Mouse (Mus musculus) myocyte (in vitro differentiated cells): ENCODE data around the gene Nfkbie. TPM values are rescaled to one million over a fixed set of nuclear protein-coding genes. Genes with fewer than 3 reads are reported as not detected.

Experiments used
- H3K27me3 ChIP-seq: one replicate; pipeline ENCODE4 v1.6.1; 2011; ENCODE audit not compliant: control insufficient read depth, insufficient read depth, insufficient read length
- H3K36me3 ChIP-seq: one replicate; pipeline ENCODE4 v1.6.1; 2011; ENCODE audit not compliant: control insufficient read depth, insufficient read depth
- H3K4me2 ChIP-seq: one replicate; pipeline ENCODE4 v1.6.1; 2011; ENCODE audit warnings: low read depth, control low read depth
- H3K4me3 ChIP-seq: one replicate; pipeline ENCODE4 v1.5.1; 2011; ENCODE audit warnings: mild to moderate bottlenecking, control low read depth, moderate library complexity
- H3K79me2 ChIP-seq: one replicate; pipeline ENCODE4 v1.6.1; 2011; ENCODE audit not compliant: control insufficient read depth, insufficient read depth
- H3ac ChIP-seq: one replicate; pipeline ENCODE4 v1.6.1; 2011; ENCODE audit not compliant: control insufficient read depth, insufficient read length
- CEBPB ChIP-seq: IDR thresholded peaks from 2 replicates; pipeline ENCODE4 v1.6.1; 2011; ENCODE audit warnings: mild to moderate bottlenecking, moderate library complexity; ENCODE audit not compliant: poor library complexity, insufficient read depth, severe bottlenecking
- E2F4 ChIP-seq: IDR thresholded peaks from one replicate; pipeline ENCODE4 v1.6.1; 2011; ENCODE audit warnings: mild to moderate bottlenecking, control low read depth, moderate library complexity; ENCODE audit not compliant: insufficient read depth
- MAX ChIP-seq: IDR thresholded peaks from one replicate; pipeline ENCODE4 v1.6.1; 2011; ENCODE audit warnings: low read depth, mild to moderate bottlenecking, control low read depth
- MYOD1 ChIP-seq, 3 experiments: IDR thresholded peaks; one replicate each; pipeline ENCODE4 v1.6.1; 2011; ENCODE audit warnings: control low read depth in 2 of 3, low read depth in 2 of 3, mild to moderate bottlenecking in 2 of 3, moderate library complexity in 1 of 3; ENCODE audit not compliant: insufficient read length in 2 of 3, control insufficient read depth in 1 of 3
- MYOG ChIP-seq, 3 experiments: IDR thresholded peaks; one replicate each; pipeline ENCODE4 v1.6.1; 2011; ENCODE audit warnings: control low read depth in 2 of 3, low read depth in 2 of 3, mild to moderate bottlenecking in 2 of 3; ENCODE audit not compliant: insufficient read length in 2 of 3, control insufficient read depth in 1 of 3, insufficient read depth in 1 of 3
- POLR2A ChIP-seq: IDR thresholded peaks from one replicate; pipeline ENCODE4 v1.6.1; 2011; ENCODE audit warnings: low read depth, mild to moderate bottlenecking, control low read depth, moderate library complexity; ENCODE audit not compliant: insufficient read length
- POLR2AphosphoS2 ChIP-seq: IDR thresholded peaks from one replicate; pipeline ENCODE4 v1.6.1; 2011; ENCODE audit warnings: low read depth, control low read depth; ENCODE audit not compliant: insufficient read length
- REST ChIP-seq: IDR thresholded peaks from one replicate; pipeline ENCODE4 v1.6.1; 2011; ENCODE audit warnings: mild to moderate bottlenecking, control low read depth, moderate library complexity; ENCODE audit not compliant: insufficient read depth, insufficient read length
- SRF ChIP-seq: IDR thresholded peaks from one replicate; pipeline ENCODE4 v1.6.1; 2011; ENCODE audit warnings: low read depth; ENCODE audit not compliant: control insufficient read depth, insufficient read length
- TCF12 ChIP-seq: IDR thresholded peaks from one replicate; pipeline ENCODE4 v1.6.1; 2011; ENCODE audit warnings: mild to moderate bottlenecking, control low read depth; ENCODE audit not compliant: poor library complexity, insufficient read depth, severe bottlenecking
- TCF3 ChIP-seq: IDR thresholded peaks from one replicate; pipeline ENCODE4 v1.6.1; 2011; ENCODE audit warnings: low read depth, control low read depth; ENCODE audit not compliant: insufficient read length
- USF1 ChIP-seq: IDR thresholded peaks from one replicate; pipeline ENCODE4 v1.6.1; 2011; ENCODE audit warnings: low read depth, mild to moderate bottlenecking, control low read depth, moderate library complexity
- polyA plus RNA-seq: library from polyadenylated mRNA; unstranded; fragments of >200 nt; fragmentation: generic; extraction: Trizol; gene quantifications from one replicate; pipeline ENCODE4 v1.2.1, GENCODE M21; 2012; ENCODE audit warnings: missing spikeins

Nfkbie gene
- polyA plus RNA-seq, 1 experiment, result 7.3 TPM

GRCm38 (mm10) chr17:45546941-45547340 is 8.6 kb upstream of the Nfkbie start:
- peaks cover 63% of the 10 kb centered on the region for H3K27me3 ChIP-seq
- H3K36me3 ChIP-seq, result no peaks in the 10 kb centered on the region
- no peak overlapping the region for H3K4me2 ChIP-seq
- no peak overlapping the region for H3K4me3 ChIP-seq
- TF ChIP-seq REST (no peak), POLR2AphosphoS2 (no peak), USF1 (no peak), TCF12 (no peak), TCF3 (no peak), POLR2A (no peak), MAX (no peak), CEBPB (no peak), MYOD1 (IDR thresholded peaks at IDR 0.05; ENCODE audit: control insufficient read depth in 1 of 3, insufficient read length in 2 of 3, low read depth in 2 of 3) (no peak), E2F4 (no peak), SRF (no peak), MYOG (IDR thresholded peaks at IDR 0.05; ENCODE audit: control insufficient read depth in 1 of 3, insufficient read depth in 1 of 3, insufficient read length in 2 of 3, low read depth in 2 of 3) (no peak)
- H3ac ChIP-seq, result no peak overlapping the region
- H3K79me2 ChIP-seq, result no peaks in the 10 kb centered on the region

GRCm38 (mm10) chr17:45547461-45548190 is 7.9 kb upstream of the Nfkbie start:
- Histone ChIP-seq H3K36me3 (no peaks in the 10 kb centered on the region), H3K79me2 (no peaks in the 10 kb centered on the region), H3K4me3 (no peak overlapping the region), H3ac (no peak overlapping the region), H3K27me3 (peaks cover 63% of the 10 kb centered on the region), H3K4me2 (no peak overlapping the region)
- no peak for TF ChIP-seq TCF12
- TF ChIP-seq REST, result no peak
- no peak for TF ChIP-seq POLR2A
- no peak for TF ChIP-seq SRF
- TF ChIP-seq POLR2AphosphoS2, result no peak
- TF ChIP-seq MAX, result no peak
- TF ChIP-seq TCF3, result no peak
- TF ChIP-seq CEBPB, result no peak
- TF ChIP-seq MYOG (IDR thresholded peaks at IDR 0.05; ENCODE audit: control insufficient read depth in 1 of 3, insufficient read depth in 1 of 3, insufficient read length in 2 of 3, low read depth in 2 of 3), result no peak
- TF ChIP-seq MYOD1 (IDR thresholded peaks at IDR 0.05; ENCODE audit: control insufficient read depth in 1 of 3, insufficient read length in 2 of 3, low read depth in 2 of 3), result no peak
- TF ChIP-seq USF1, result no peak
- TF ChIP-seq E2F4, result no peak

GRCm38 (mm10) chr17:45548541-45549512 is 6.7 kb upstream of the Nfkbie start:
- Histone ChIP-seq H3K4me2 (no peak overlapping the region), H3K79me2 (no peaks in the 10 kb centered on the region), H3K4me3 (no peak overlapping the region), H3K27me3 (peaks cover 51% of the 10 kb centered on the region), H3K36me3 (no peaks in the 10 kb centered on the region), H3ac (no peak overlapping the region)
- no peak for TF ChIP-seq MAX
- TF ChIP-seq TCF3, result no peak
- TF ChIP-seq USF1, result no peak
- TF ChIP-seq SRF, result no peak
- no peak for TF ChIP-seq POLR2AphosphoS2
- TF ChIP-seq E2F4, result no peak
- no peak for TF ChIP-seq MYOG (IDR thresholded peaks at IDR 0.05; ENCODE audit: control insufficient read depth in 1 of 3, insufficient read depth in 1 of 3, insufficient read length in 2 of 3, low read depth in 2 of 3)
- no peak for TF ChIP-seq CEBPB
- no peak for TF ChIP-seq POLR2A
- TF ChIP-seq REST, result no peak
- TF ChIP-seq TCF12, result no peak
- TF ChIP-seq MYOD1 (IDR thresholded peaks at IDR 0.05; ENCODE audit: control insufficient read depth in 1 of 3, insufficient read length in 2 of 3, low read depth in 2 of 3), result no peak

- Histone ChIP-seq H3ac (no peak within 1 kb of the TSS), H3K27me3 (peaks cover 45% of the 10 kb centered on the region), H3K79me2 (no peaks in the 10 kb centered on the region), H3K4me3 (no peak within 1 kb of the TSS), H3K36me3 (no peaks in the 10 kb centered on the region), H3K4me2 (peak within 1 kb of the TSS; percentile 57)
- no peak for TF ChIP-seq USF1
- TF ChIP-seq POLR2AphosphoS2, result no peak
- TF ChIP-seq REST, result no peak
- no peak for TF ChIP-seq E2F4
- TF ChIP-seq CEBPB, result no peak
Observed at GRCm38 (mm10) chr17:45549617-45550181, 5.8 kb upstream of the Nfkbie start, which contains the start of gene Tmem151b. Tmem151b (minus strand) TSS chr17:45549677.
